Mouse (Mus musculus) kidney, adult 2 months (tissue): Measurements from ENCODE around the gene Lect2. TPM values are rescaled to one million over a fixed set of nuclear protein-coding genes. Genes with fewer than 3 reads are reported as not detected.

ENCODE experiments used
- DNase-seq: peaks from one replicate; pipeline ENCODE4 v3.0.0; 2021
- H3K27ac ChIP-seq: fragments of 200-500 bp; 2 replicates; pipeline ENCODE4 v1.5.1; 2012; ENCODE audit warnings: low read depth, low read length, control low read depth, inconsistent platforms; ENCODE audit not compliant: insufficient read depth
- H3K27me3 ChIP-seq: fragments of 200-500 bp; replicated peaks from 2 replicates; pipeline ENCODE4 v1.6.1; 2012; ENCODE audit warnings: mild to moderate bottlenecking, moderate library complexity, low read length, inconsistent platforms; ENCODE audit not compliant: control insufficient read depth, insufficient read depth
- H3K36me3 ChIP-seq: fragments of 200-500 bp; 2 replicates; pipeline ENCODE4 v1.6.1; 2012; ENCODE audit warnings: mild to moderate bottlenecking, moderate library complexity, low read length, inconsistent platforms; ENCODE audit not compliant: control insufficient read depth, insufficient read depth
- H3K4me1 ChIP-seq: fragments of 200-500 bp; 2 replicates; pipeline ENCODE4 v1.6.1; 2011; ENCODE audit warnings: low read length; ENCODE audit not compliant: control insufficient read depth, insufficient read depth
- H3K4me3 ChIP-seq: fragments of 200-500 bp; 2 replicates; pipeline ENCODE4 v1.5.1; 2011; ENCODE audit warnings: mild to moderate bottlenecking, low read depth, low read length, control low read depth; ENCODE audit not compliant: insufficient read depth
- CTCF ChIP-seq: fragments of 200-500 bp; conservative IDR thresholded peaks from 2 replicates; pipeline ENCODE4 v1.5.1; 2011; ENCODE audit warnings: low read depth, mild to moderate bottlenecking, control low read depth, low read length, moderate library complexity, mixed read lengths; ENCODE audit not compliant: insufficient read depth, insufficient read length
- POLR2A ChIP-seq: fragments of 200-500 bp; IDR thresholded peaks from one replicate; pipeline ENCODE4 v1.6.1; 2011; ENCODE audit warnings: low read depth, low read length, control low read depth
- WGBS: fragments of 180-500 bp; shearing (Covaris S2); methylation state at CpG from one replicate; pipeline ENCODE4 v1.1.7; 2018; 5-methylcytosine and 5-hydroxymethylcytosine counted together
- polyA plus RNA-seq: library from polyadenylated mRNA; depleted of rRNA; stranded (reverse); fragments of >200 nt; gene quantifications from 2 replicates; pipeline ENCODE4 v1.2.3, GENCODE M21; 2012

Lect2 gene
- polyA plus RNA-seq, 1 experiment = 0.19 TPM

- no peaks in the 10 kb centered on the region for H3K4me1 ChIP-seq
- no peak overlapping the region for H3K27ac ChIP-seq
- H3K36me3 ChIP-seq = no peaks in the 10 kb centered on the region
- no peak for TF ChIP-seq CTCF
- TF ChIP-seq POLR2A = no peak
- H3K4me3 ChIP-seq = no peak overlapping the region
- WGBS = 78% methylated on average over 14 of the region's 14 CpGs
- no peaks in the 10 kb centered on the region for H3K27me3 ChIP-seq
- DNase-seq = peak; percentile 11
Observed at GRCm38 (mm10) chr13:56588454-56589117, 40.3 kb upstream of the Lect2 start.

- DNase-seq = no peak
- 70% methylated on average over 3 of the region's 3 CpGs for WGBS
- Histone ChIP-seq H3K4me3 (no peak overlapping the region), H3K27ac (no peak overlapping the region), H3K4me1 (no peaks in the 10 kb centered on the region), H3K36me3 (no peaks in the 10 kb centered on the region), H3K27me3 (no peaks in the 10 kb centered on the region)
- TF ChIP-seq CTCF (no peak), POLR2A (no peak)
Observed at GRCm38 (mm10) chr13:56586046-56586445, 37.7 kb upstream of the Lect2 start.

GRCm38 (mm10) chr13:56582720-56583119, 34.4 kb upstream of the Lect2 start:
- WGBS = 65% methylated on average over 3 of the region's 3 CpGs
- Histone ChIP-seq H3K27ac (no peak overlapping the region), H3K27me3 (no peaks in the 10 kb centered on the region)

GRCm38 (mm10) chr13:56581961-56582434, 33.7 kb upstream of the Lect2 start:
- 17% methylated on average over 6 of the region's 6 CpGs for WGBS
- Histone ChIP-seq H3K4me3 (no peak overlapping the region), H3K27ac (no peak overlapping the region), H3K4me1 (no peaks in the 10 kb centered on the region), H3K36me3 (no peaks in the 10 kb centered on the region), H3K27me3 (no peaks in the 10 kb centered on the region)
- TF ChIP-seq POLR2A (no peak), CTCF (no peak)
- no peak for DNase-seq

More at GRCm38 (mm10) chr13:56582720-56583119, 34.4 kb upstream of the Lect2 start:
- H3K4me1 ChIP-seq = no peaks in the 10 kb centered on the region
- DNase-seq = no peak
- H3K36me3 ChIP-seq = no peaks in the 10 kb centered on the region
- TF ChIP-seq CTCF (no peak), POLR2A (no peak)
- no peak overlapping the region for H3K4me3 ChIP-seq

GRCm38 (mm10) chr13:56581512-56581911, 33.2 kb upstream of the Lect2 start:
- Histone ChIP-seq H3K4me1 (no peaks in the 10 kb centered on the region), H3K36me3 (no peaks in the 10 kb centered on the region), H3K27ac (no peak overlapping the region), H3K27me3 (no peaks in the 10 kb centered on the region), H3K4me3 (no peak overlapping the region)
- DNase-seq = no peak
- TF ChIP-seq CTCF = no peak
- TF ChIP-seq POLR2A = no peak
- 54% methylated on average over 3 of the region's 3 CpGs for WGBS

GRCm38 (mm10) chr13:56580450-56580849, 32.1 kb upstream of the Lect2 start:
- WGBS = 92% methylated on average over 5 of the region's 5 CpGs
- DNase-seq = no peak
- H3K27ac ChIP-seq = no peak overlapping the region
- no peaks in the 10 kb centered on the region for H3K27me3 ChIP-seq
- H3K4me1 ChIP-seq = no peaks in the 10 kb centered on the region
- H3K36me3 ChIP-seq = no peaks in the 10 kb centered on the region
- H3K4me3 ChIP-seq = no peak overlapping the region
- TF ChIP-seq CTCF (no peak), POLR2A (no peak)

- DNase-seq = no peak
- TF ChIP-seq CTCF (peak; percentile 26; the same call in 1 of the 2 replicates), POLR2A (no peak)
Observed at GRCm38 (mm10) chr13:56578097-56578496, 29.8 kb upstream of the Lect2 start.

More at GRCm38 (mm10) chr13:56578097-56578496, 29.8 kb upstream of the Lect2 start:
- no peaks in the 10 kb centered on the region for H3K36me3 ChIP-seq
- no peak overlapping the region for H3K27ac ChIP-seq
- WGBS = 67% methylated on average over 5 of the region's 5 CpGs
- H3K4me3 ChIP-seq = no peak overlapping the region
- no peaks in the 10 kb centered on the region for H3K4me1 ChIP-seq
- no peaks in the 10 kb centered on the region for H3K27me3 ChIP-seq
